ENCODE assay signal across 25 mouse cellular contexts in genomic region chr9:41541327-41541726, GRCm38 (mm10).
DNase-seq lines count a peak whose midpoint lies in the region; ATAC-seq and TF ChIP-seq lines count a peak whose summit lies in the region.
"Had no signal": no experiment of that assay in that cellular context is flagged by ENCODE, and none has a peak within 500 bp of the region (broad histone marks: within the 10 kb centered on the region; RNA-seq: fewer than 3 reads in every experiment).

No protein-coding gene starts in this region.

- no peaks in the 10 kb centered on the region for H3K27me3 ChIP-seq in forebrain, embryonic 13.5 days
- no peaks in the 10 kb centered on the region for H3K27me3 ChIP-seq in forebrain, embryonic 12.5 days
- H3K27me3 ChIP-seq in hindbrain, embryonic 12.5 days, result no peaks in the 10 kb centered on the region
- H3K27me3 ChIP-seq in midbrain, postnatal 0 days (ENCODE audit: insufficient read depth, low read length), result no peaks in the 10 kb centered on the region
- H3K27me3 ChIP-seq: heart, embryonic 13.5 days; Patski had no signal

- H3K27ac ChIP-seq in forebrain, embryonic 13.5 days, result peak overlapping the region; percentile 5; the same call in 1 of the 2 replicates
- no peak overlapping the region; the same call in 1 of the 2 replicates for H3K27ac ChIP-seq in forebrain, embryonic 12.5 days
- peak overlapping the region; percentile 49 for H3K27ac ChIP-seq in hindbrain, embryonic 12.5 days
- peak overlapping the region; percentile 43; the same call in 1 of the 2 replicates for H3K27ac ChIP-seq in midbrain, postnatal 0 days (ENCODE audit: low read depth, low read length)
- H3K27ac ChIP-seq: heart, embryonic 13.5 days; left cerebral cortex, adult 2 months; limb, embryonic 10.5 days; stomach, postnatal 0 days had no signal

- H3K36me3 ChIP-seq in forebrain, embryonic 13.5 days (ENCODE audit: poor library complexity, severe bottlenecking), result no peaks in the 10 kb centered on the region
- no peaks in the 10 kb centered on the region for H3K36me3 ChIP-seq in forebrain, embryonic 12.5 days (replicated peaks)
- no peaks in the 10 kb centered on the region for H3K36me3 ChIP-seq in hindbrain, embryonic 12.5 days
- no peaks in the 10 kb centered on the region for H3K36me3 ChIP-seq in midbrain, postnatal 0 days (ENCODE audit: insufficient read depth, low read length)
- H3K36me3 ChIP-seq: heart, embryonic 13.5 days; limb, embryonic 10.5 days had no signal

- no peak overlapping the region for H3K4me3 ChIP-seq in forebrain, embryonic 13.5 days
- no peak overlapping the region for H3K4me3 ChIP-seq in forebrain, embryonic 12.5 days (replicated peaks)
- no peak overlapping the region for H3K4me3 ChIP-seq in hindbrain, embryonic 12.5 days
- no peak overlapping the region for H3K4me3 ChIP-seq in midbrain, postnatal 0 days (ENCODE audit: low read depth, low read length)
- H3K4me3 ChIP-seq: heart, embryonic 13.5 days; left cerebral cortex, adult 2 months; limb, embryonic 10.5 days; myocyte had no signal

- peak; percentile 55 for DNase-seq in brain, embryonic 14.5 days (ENCODE audit: low read depth)
- peak; percentile 27 for DNase-seq in midbrain, postnatal 0 days (ENCODE audit: low spot score)
- DNase-seq in lung, postnatal 25 days (ENCODE audit: low spot score), result no peak
- DNase-seq in frontal cortex, postnatal 36 days (ENCODE audit: low spot score in 2 of 2), result no peak
- DNase-seq: adrenal gland, postnatal 10 days; cerebellum, adult 11-12 months; cerebellum, postnatal 25 days; embryo, embryonic 11 days; gastrocnemius, postnatal 14 days; heart, adult 18-20 months; kidney, postnatal 36 days; lung, adult 2 months; lung, postnatal 36 days; thymus, postnatal 14 days had no signal

- no peak for TF ChIP-seq POLR2A in brain, embryonic 14.5 days (IDR thresholded peaks at IDR 0.05; ENCODE audit: borderline replicate concordance, extremely low read depth, insufficient read depth, insufficient read length, poor library complexity, severe bottlenecking)

- no peak for TF ChIP-seq CTCF in brain, embryonic 14.5 days (IDR thresholded peaks at IDR 0.05; ENCODE audit: borderline replicate concordance, extremely low read depth, insufficient read depth, insufficient read length)
- TF ChIP-seq CTCF in midbrain, postnatal 0 days (IDR thresholded peaks at IDR 0.05), result no peak

- ATAC-seq in forebrain, embryonic 13.5 days, result no peak
- ATAC-seq in forebrain, embryonic 12.5 days (ENCODE audit: low FRiP score), result no peak
- ATAC-seq in hindbrain, embryonic 12.5 days (ENCODE audit: low FRiP score), result 0 out of 2 replicates have a peak, but pooled peaks have one; percentile 8
- ATAC-seq in midbrain, postnatal 0 days (ENCODE audit: low FRiP score), result no peak
- ATAC-seq: CD4-positive, CD25-positive, alpha-beta regulatory T cell, adult 4 months; Patski had no signal

- H3K9ac ChIP-seq in forebrain, embryonic 13.5 days, result no peak overlapping the region
- no peak overlapping the region for H3K9ac ChIP-seq in forebrain, embryonic 12.5 days
- H3K9ac ChIP-seq in hindbrain, embryonic 12.5 days, result no peak overlapping the region
- no peak overlapping the region for H3K9ac ChIP-seq in midbrain, postnatal 0 days (replicated peaks; ENCODE audit: low read length, poor library complexity, severe bottlenecking)
- H3K9ac ChIP-seq: heart, embryonic 13.5 days had no signal

- 80% methylated on average over 6 of the region's 6 CpGs for WGBS in forebrain, embryonic 13.5 days
- WGBS in forebrain, embryonic 12.5 days, result 79% methylated on average over 6 of the region's 6 CpGs
- 59% methylated on average over 6 of the region's 6 CpGs for WGBS in hindbrain, embryonic 12.5 days
- 62% methylated on average over 6 of the region's 6 CpGs for WGBS in midbrain, postnatal 0 days

- no peak overlapping the region for H3K4me2 ChIP-seq in forebrain, embryonic 13.5 days
- no peak overlapping the region for H3K4me2 ChIP-seq in forebrain, embryonic 12.5 days
- H3K4me2 ChIP-seq in hindbrain, embryonic 12.5 days (replicated peaks), result no peak overlapping the region
- H3K4me2 ChIP-seq in midbrain, postnatal 0 days (ENCODE audit: low read depth, low read length, poor library complexity, severe bottlenecking), result no peak overlapping the region
- H3K4me2 ChIP-seq: heart, embryonic 13.5 days; liver, embryonic 11.5 days had no signal

- H3K9me3 ChIP-seq in forebrain, embryonic 13.5 days (replicated peaks), result no peaks in the 10 kb centered on the region
- H3K9me3 ChIP-seq in forebrain, embryonic 12.5 days, result no peaks in the 10 kb centered on the region
- no peaks in the 10 kb centered on the region for H3K9me3 ChIP-seq in hindbrain, embryonic 12.5 days (replicated peaks)
- no peaks in the 10 kb centered on the region for H3K9me3 ChIP-seq in midbrain, postnatal 0 days (ENCODE audit: low read length)
- H3K9me3 ChIP-seq: heart, embryonic 13.5 days; limb, embryonic 10.5 days had no signal

- no peaks in the 10 kb centered on the region for H3K4me1 ChIP-seq in forebrain, embryonic 13.5 days
- no peaks in the 10 kb centered on the region for H3K4me1 ChIP-seq in forebrain, embryonic 12.5 days
- H3K4me1 ChIP-seq in hindbrain, embryonic 12.5 days, result peaks cover 10% of the 10 kb centered on the region
- H3K4me1 ChIP-seq in midbrain, postnatal 0 days (ENCODE audit: insufficient read depth, low read length), result no peaks in the 10 kb centered on the region
- H3K4me1 ChIP-seq: limb, embryonic 10.5 days had no signal

Comparison
In these comparisons a context has a peak if more than half of its experiments do, and no peak if none do; other contexts are left out.
1. DNase-seq: peak in brain, embryonic 14.5 days (single experiment) and midbrain, postnatal 0 days (single experiment); none in lung, postnatal 25 days (single experiment) and frontal cortex, postnatal 36 days (0 of 2).